Mouse (Mus musculus): ENCODE measurements around the gene Cars. TPM values are rescaled to one million over a fixed set of nuclear protein-coding genes. Genes with fewer than 3 reads are reported as not detected.

Cars gene
- polyA plus RNA-seq, 1 experiment, result 13.6 TPM

GRCm38 (mm10) chr7:143557616-143558015, 42.3 kb downstream of the Cars start:
- 82% methylated on average over 7 of the region's 7 CpGs for WGBS
- TF ChIP-seq CTCF (IDR thresholded peaks at IDR 0.05; ENCODE audit: extremely low read depth, insufficient read length, insufficient replicate concordance, low read depth, low read length), result no peak
- TF ChIP-seq POLR2A (IDR thresholded peaks at IDR 0.05; ENCODE audit: low read depth, low read length), result no peak
- Histone ChIP-seq H3K4me3 (ENCODE audit: low read depth, low read length) (no peak overlapping the region), H3K27me3 (ENCODE audit: control insufficient read depth, insufficient read depth, low read length) (no peaks in the 10 kb centered on the region), H3K27ac (ENCODE audit: insufficient read depth, low read depth, low read length) (no peak overlapping the region), H3K4me1 (ENCODE audit: control insufficient read depth, insufficient read depth, insufficient read length, low read length) (no peaks in the 10 kb centered on the region), H3K36me3 (ENCODE audit: control insufficient read depth, insufficient read depth, low read length) (peaks cover 40% of the 10 kb centered on the region)

GRCm38 (mm10) chr7:143556964-143557610, 42.8 kb downstream of the Cars start:
- Histone ChIP-seq H3K27ac (ENCODE audit: insufficient read depth, low read depth, low read length) (no peak overlapping the region), H3K27me3 (ENCODE audit: control insufficient read depth, insufficient read depth, low read length) (no peaks in the 10 kb centered on the region), H3K4me3 (ENCODE audit: low read depth, low read length) (no peak overlapping the region), H3K36me3 (ENCODE audit: control insufficient read depth, insufficient read depth, low read length) (peaks cover 37% of the 10 kb centered on the region), H3K4me1 (ENCODE audit: control insufficient read depth, insufficient read depth, insufficient read length, low read length) (no peaks in the 10 kb centered on the region)
- TF ChIP-seq CTCF (IDR thresholded peaks at IDR 0.05; ENCODE audit: extremely low read depth, insufficient read length, insufficient replicate concordance, low read depth, low read length) (no peak), POLR2A (IDR thresholded peaks at IDR 0.05; ENCODE audit: low read depth, low read length) (no peak)
- 27% methylated on average over 8 of the region's 8 CpGs for WGBS

GRCm38 (mm10) chr7:143549588-143550220, 50.2 kb downstream of the Cars start:
- TF ChIP-seq POLR2A (IDR thresholded peaks at IDR 0.05; ENCODE audit: low read depth, low read length), result no peak
- no peak for TF ChIP-seq CTCF (IDR thresholded peaks at IDR 0.05; ENCODE audit: extremely low read depth, insufficient read length, insufficient replicate concordance, low read depth, low read length)
- Histone ChIP-seq H3K4me3 (ENCODE audit: low read depth, low read length) (peak overlapping the region; percentile 83), H3K4me1 (ENCODE audit: control insufficient read depth, insufficient read depth, insufficient read length, low read length) (peaks cover 2% of the 10 kb centered on the region; the same call in 1 of the 2 replicates), H3K36me3 (ENCODE audit: control insufficient read depth, insufficient read depth, low read length) (no peaks in the 10 kb centered on the region), H3K27me3 (ENCODE audit: control insufficient read depth, insufficient read depth, low read length) (no peaks in the 10 kb centered on the region), H3K27ac (ENCODE audit: insufficient read depth, low read depth, low read length) (peak overlapping the region; percentile 92)
- 8% methylated on average over 2 of the region's 2 CpGs for WGBS

GRCm38 (mm10) chr7:143548976-143549457, 50.9 kb downstream of the Cars start, which contains the start of gene Nap1l4:
Nap1l4 (minus strand) TSS chr7:143549106.
- TF ChIP-seq POLR2A (IDR thresholded peaks at IDR 0.05; ENCODE audit: low read depth, low read length) (peak; percentile 50; the same call in 1 of the 2 replicates), CTCF (IDR thresholded peaks at IDR 0.05; ENCODE audit: extremely low read depth, insufficient read length, insufficient replicate concordance, low read depth, low read length) (no peak)
- Histone ChIP-seq H3K4me3 (ENCODE audit: low read depth, low read length) (peak within 1 kb of the TSS; percentile 83), H3K27me3 (ENCODE audit: control insufficient read depth, insufficient read depth, low read length) (no peaks in the 10 kb centered on the region), H3K36me3 (ENCODE audit: control insufficient read depth, insufficient read depth, low read length) (no peaks in the 10 kb centered on the region), H3K27ac (ENCODE audit: insufficient read depth, low read depth, low read length) (peak within 1 kb of the TSS; percentile 92), H3K4me1 (ENCODE audit: control insufficient read depth, insufficient read depth, insufficient read length, low read length) (peaks cover 2% of the 10 kb centered on the region; the same call in 1 of the 2 replicates)
- WGBS, result 1% methylated on average over 42 of the region's 43 CpGs

- under 1% methylated on average over 54 of the region's 63 CpGs for WGBS
- no peaks in the 10 kb centered on the region for H3K36me3 ChIP-seq (ENCODE audit: control insufficient read depth, insufficient read depth, low read length)
- TF ChIP-seq POLR2A (IDR thresholded peaks at IDR 0.05; ENCODE audit: low read depth, low read length), result no peak
- 0 out of 2 replicates have a peak, but pooled peaks have one; percentile 5 for TF ChIP-seq CTCF (IDR thresholded peaks at IDR 0.05; ENCODE audit: extremely low read depth, insufficient read length, insufficient replicate concordance, low read depth, low read length)
Observed at GRCm38 (mm10) chr7:143548231-143548961, 51.5 kb downstream of the Cars start.

GRCm38 (mm10) chr7:143546554-143546953, 53.3 kb downstream of the Cars start:
- no peaks in the 10 kb centered on the region for H3K27me3 ChIP-seq (ENCODE audit: control insufficient read depth, insufficient read depth, low read length)
- peaks cover 2% of the 10 kb centered on the region; the same call in 1 of the 2 replicates for H3K4me1 ChIP-seq (ENCODE audit: control insufficient read depth, insufficient read depth, insufficient read length, low read length)
- WGBS, result 15% methylated on average over 2 of the region's 2 CpGs
- no peak overlapping the region for H3K4me3 ChIP-seq (ENCODE audit: low read depth, low read length)
- H3K27ac ChIP-seq (ENCODE audit: insufficient read depth, low read depth, low read length), result no peak overlapping the region
- H3K36me3 ChIP-seq (ENCODE audit: control insufficient read depth, insufficient read depth, low read length), result no peaks in the 10 kb centered on the region
- TF ChIP-seq POLR2A (IDR thresholded peaks at IDR 0.05; ENCODE audit: low read depth, low read length) (no peak), CTCF (IDR thresholded peaks at IDR 0.05; ENCODE audit: extremely low read depth, insufficient read length, insufficient replicate concordance, low read depth, low read length) (no peak)

More at GRCm38 (mm10) chr7:143548231-143548961, 51.5 kb downstream of the Cars start:
- H3K27ac ChIP-seq (ENCODE audit: insufficient read depth, low read depth, low read length), result peak overlapping the region; percentile 92
- H3K4me3 ChIP-seq (ENCODE audit: low read depth, low read length), result peak overlapping the region; percentile 83
- H3K4me1 ChIP-seq (ENCODE audit: control insufficient read depth, insufficient read depth, insufficient read length, low read length), result peaks cover 2% of the 10 kb centered on the region; the same call in 1 of the 2 replicates
- no peaks in the 10 kb centered on the region for H3K27me3 ChIP-seq (ENCODE audit: control insufficient read depth, insufficient read depth, low read length)

All from small intestine, adult 2 months (tissue).